Mouse (Mus musculus) kidney, postnatal 10 days (tissue): ENCODE measurements around the gene Cdc42ep1.
A peak's percentile ranks its signal among the peaks of the same experiment; 100 is the strongest.
"Not testable (repeated sequence)": the region's sequence is repeated elsewhere in the genome, so short reads cannot be mapped to it uniquely, and the experiment has no call there.

ENCODE experiments used
- DNase-seq: peaks from one replicate; pipeline ENCODE4 v3.0.0; 2021; ENCODE audit warnings: mixed read lengths

Gene Cdc42ep1

DNA sequence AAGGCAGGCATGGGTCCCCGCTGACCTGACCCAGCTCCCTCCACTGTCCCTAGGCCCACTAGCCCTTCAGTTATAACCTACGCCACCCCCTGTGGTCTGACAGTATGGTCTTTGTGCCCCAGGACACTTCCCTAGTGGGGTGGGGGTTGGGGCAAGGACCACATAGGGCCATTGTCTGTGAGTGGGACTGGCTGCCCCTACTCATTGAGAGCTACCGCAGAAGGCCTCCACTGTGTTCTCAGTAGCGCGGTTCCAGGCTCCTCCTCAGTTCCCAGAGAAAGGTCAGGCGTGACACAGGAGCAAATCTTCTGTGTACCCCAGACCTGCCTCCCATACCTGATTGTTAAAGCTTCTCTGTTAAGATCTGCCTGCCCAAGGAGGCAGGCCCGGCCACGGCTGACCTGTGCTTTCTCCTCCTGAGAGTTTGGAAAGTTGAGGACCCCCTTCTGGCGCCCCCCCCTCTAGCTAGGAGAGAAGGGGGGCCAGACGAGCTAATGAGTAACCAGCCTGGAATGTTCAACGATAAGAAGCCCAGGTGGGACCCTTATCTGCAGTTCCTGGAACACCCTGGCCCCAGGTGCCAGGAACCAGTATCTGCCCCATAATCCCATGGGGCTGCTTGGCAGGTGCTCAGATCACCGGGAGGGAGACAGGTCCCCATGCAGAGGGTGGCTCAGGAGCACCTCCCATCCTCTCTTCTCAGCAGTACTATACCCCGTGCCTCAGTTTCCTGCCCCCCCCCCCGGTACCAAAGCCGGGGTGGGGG lies 7.8 kb downstream of the Cdc42ep1 start:
- peak; percentile 37 for DNase-seq

DNA sequence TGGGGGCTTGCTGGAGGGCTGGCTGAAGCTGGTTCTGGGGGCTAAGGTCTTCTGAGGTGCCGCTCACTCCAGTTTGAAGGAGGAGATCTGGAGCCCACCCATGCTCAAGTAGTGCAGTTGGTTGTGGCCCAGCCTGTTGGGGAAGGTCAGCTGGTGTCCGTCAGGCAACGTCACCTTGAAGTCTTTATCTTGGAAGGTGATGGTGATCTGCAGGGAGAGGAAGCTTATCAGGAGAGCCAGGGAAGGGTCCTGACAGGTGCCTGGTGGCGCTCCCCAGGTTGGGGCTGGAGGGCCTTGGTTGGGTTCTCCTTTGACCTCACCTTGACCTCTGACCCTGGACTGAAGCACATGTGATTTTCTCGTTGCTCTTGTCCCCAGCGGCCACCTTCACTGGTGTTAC lies 8.5 kb downstream of the Cdc42ep1 start:
- peak; percentile 44 for DNase-seq

DNA sequence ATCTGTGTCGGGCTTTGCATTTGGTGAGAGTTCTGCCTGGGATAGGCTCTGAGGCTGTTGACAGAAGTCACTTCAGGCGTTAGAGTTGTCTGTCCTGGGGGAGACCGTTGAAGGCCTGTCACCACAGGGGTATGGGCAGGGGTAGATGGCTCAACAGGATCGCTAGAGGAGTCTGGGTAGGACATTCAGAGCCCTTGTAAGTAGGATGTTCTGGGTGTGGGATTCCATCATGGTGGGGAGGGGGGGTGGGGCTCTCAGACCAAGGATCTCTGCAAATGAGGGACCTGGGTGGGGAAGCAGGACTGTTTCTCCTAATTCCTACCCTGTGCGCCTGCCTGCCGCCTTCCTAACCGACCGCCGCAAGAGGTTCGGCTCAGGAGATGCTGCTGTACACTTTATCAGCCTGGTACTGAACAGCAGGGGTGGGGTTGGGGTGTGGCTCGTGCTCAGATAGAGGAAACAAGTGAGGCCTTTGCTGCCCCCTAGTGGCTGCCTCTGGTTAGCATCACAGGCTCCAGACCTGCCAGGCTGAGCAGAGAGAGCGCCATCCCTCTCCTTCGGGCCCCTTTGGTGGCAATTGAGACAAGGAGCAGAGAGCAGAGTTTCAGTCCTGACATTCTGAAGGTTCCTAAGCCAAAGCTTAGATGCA lies 9.2 kb downstream of the Cdc42ep1 start:
- DNase-seq = peak; percentile 96

DNA sequence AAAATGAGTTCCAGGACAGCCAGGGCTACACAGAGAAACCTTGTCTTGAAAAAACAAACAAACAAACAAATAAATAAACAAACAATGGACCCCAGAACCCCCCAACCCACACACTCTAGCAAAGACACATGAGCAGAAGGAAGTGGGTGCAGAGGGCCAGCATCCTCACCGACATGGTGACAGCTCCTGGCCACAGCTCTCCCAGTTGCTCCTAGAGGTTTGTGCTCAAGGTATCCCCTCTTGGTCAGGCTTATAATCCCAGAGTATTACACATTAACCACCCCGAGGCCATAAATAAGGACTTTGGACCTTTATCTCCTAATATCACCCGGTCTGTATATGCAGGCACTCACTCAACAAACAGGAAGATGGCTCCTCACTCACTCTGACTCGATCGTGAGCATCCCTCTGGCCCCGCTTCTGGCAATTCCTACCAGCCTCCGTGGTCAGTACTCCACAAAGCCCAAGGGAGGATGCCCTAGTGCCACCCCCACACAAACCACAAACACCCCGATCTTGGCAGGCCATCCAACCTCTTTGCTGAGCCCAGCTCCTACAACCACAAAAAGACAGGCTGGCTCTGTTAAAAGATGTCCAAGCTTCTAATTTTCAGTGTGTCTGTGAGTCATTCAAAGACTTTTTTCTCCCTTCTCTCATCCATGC lies 13.0 kb downstream of the Cdc42ep1 start, which contains the start of gene Lgals2:
Gene Lgals2, minus strand, starts transcription at position 227 of the 663 bp plus-strand sequence.
- peak; percentile 15 for DNase-seq

DNA sequence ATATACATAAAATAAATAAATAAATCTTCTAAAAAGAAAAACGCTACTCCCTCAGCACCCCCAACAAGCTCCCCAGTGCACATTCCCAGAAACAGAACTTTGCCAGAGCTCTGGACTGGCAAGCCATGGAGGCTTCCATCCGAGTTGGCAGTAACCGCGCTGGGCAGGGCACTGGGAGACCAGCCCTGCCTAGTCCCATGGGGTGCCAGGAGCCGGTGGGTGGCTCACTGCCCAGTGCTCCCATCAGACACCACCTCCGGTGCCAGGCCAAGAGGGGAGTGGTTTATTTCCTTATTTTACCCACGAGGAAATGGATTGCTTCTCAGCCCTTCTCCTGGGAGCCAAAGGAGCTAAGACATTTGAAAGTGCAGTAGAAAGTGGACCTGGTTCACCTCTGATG lies 14.6 kb downstream of the Cdc42ep1 start:
- peak; percentile 39 for DNase-seq

DNA sequence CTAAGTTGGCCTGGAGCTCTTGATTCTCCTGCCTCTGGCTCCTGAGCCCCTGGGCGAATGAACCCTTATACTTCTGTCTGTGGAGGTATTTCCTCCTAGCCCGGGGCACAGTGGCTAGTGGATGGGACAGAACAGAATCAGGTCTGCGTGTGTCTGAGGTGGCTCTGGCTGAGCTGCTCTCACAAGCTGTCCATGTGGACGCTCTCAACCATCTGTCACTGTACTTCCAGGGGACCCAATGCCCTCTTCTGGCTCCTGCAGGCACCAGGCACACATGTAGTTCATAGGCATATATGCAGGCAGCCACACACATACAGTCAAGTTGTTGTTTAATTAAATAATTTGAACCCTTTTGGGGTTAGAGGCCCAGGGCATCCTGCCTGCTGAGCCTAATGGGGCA lies 16.9 kb downstream of the Cdc42ep1 start:
- DNase-seq = no peak

DNA sequence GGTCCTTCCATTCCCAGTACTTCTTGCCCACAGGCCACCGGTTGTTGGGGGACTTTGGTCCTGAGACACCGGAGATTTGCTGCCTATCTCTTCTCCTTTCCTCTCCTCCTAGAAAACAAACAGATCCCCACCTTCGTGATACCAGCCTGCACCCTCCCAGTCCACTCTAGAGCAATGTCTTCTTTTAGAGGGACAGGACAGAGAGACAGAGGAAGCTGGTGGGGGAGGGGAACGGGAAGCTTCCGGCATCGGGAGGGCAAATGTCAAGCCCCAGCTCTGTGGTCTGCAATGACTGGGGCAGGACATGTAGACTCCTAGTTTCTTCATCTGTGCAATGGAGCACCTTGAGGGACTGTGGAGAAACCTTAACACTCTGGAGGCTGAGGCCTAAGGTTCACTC lies 17.3 kb downstream of the Cdc42ep1 start:
- peak; percentile 59 for DNase-seq

DNA sequence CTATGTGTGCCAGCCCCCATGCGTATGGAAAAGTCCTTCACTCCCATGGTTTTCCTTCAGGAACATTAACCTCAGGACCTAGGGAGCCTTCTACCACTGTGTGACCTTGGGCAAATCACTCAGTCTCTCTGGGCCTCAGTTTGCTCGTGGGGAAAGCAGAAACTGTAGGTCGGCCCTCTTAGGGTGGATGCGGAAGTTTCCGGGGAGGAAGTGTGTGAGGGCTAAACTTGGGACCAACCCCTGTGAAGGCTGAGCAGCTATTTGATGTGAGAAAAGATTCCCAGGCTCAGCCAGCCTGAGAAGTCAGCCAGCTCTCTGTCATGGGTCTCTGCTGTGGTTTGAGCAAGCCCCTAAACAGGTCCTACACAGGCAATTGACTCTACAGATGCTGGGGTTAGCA lies 19.9 kb downstream of the Cdc42ep1 start:
- DNase-seq = no peak

DNA sequence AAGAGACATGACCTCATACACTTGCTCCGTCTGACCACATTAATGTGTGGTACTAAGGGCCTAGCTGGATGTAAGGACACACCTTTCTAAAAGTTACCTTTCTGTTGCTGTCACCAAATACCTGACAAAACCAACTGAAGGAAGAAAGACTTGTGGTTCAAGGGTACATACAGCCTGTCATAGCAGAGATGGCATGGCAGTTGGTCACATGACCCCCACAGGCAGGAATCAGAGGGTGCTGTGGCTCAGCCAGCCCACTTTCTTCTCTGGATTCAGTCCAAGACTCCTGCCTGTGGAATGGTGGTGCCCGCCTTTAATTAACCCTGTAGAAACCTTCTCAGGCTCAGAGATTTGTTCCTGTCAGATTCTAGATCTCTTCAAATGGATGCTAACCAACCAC lies 20.7 kb downstream of the Cdc42ep1 start:
- no peak for DNase-seq

DNA sequence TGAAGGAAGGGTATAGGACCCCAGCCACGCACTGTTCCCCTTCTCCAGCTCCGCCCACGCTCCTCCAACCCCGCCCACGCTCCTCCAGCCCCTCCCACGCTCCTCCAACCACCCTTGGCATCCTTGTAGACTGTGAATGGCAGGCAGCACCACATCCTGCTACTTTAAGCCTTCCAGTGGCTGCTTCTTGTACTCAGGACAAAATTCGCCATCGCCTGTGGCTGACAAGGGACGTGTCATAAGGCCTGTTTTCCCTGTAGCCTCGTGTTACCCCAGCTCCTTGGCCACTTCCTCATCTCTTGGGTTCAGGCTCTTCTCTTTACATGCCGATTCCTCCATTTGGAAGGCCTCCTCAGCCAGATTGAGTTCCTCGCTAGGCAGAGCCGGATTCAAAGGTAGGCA lies 21.4 kb downstream of the Cdc42ep1 start:
- DNase-seq = peak; percentile 64

DNA sequence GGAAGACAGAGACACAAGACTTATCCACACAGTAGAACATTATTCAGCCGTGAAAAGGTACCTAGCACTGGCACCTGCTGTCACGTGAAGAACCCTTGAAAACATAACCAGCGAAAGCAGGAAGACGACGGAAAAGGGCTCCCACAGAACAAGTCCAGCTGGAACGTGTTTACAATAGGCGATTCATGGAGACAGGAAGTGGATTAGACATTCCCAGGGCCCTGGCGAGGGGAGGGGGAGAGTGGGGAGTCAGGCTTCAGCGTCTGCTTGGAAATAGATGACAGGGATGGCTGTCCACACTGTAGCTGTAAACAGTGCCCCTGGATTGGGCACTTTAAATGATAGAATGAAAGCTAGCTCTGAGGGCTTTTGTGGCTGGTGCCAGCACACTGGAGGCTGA lies 26.0 kb downstream of the Cdc42ep1 start:
- DNase-seq = peak; percentile 83

DNA sequence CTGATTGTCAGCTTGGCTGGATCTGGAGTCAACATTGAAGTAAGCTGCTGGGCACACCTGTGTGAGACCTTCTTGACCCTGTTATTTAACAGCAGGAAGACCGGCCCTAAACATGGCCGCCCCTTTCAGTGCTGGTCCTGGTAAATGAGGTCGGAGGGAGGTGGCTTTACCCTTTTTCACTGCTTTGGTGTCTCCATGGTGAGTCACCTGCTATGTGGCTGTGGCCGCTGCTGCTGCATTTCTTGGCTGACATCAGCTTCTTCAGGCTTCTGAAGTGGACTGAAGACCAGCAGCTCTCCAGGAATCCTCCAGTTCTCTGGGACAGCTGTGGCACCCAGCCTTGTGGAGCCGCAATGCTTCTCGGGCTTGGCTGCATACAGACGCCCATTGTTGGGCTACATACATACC lies 26.4 kb downstream of the Cdc42ep1 start:
- no peak for DNase-seq

DNA sequence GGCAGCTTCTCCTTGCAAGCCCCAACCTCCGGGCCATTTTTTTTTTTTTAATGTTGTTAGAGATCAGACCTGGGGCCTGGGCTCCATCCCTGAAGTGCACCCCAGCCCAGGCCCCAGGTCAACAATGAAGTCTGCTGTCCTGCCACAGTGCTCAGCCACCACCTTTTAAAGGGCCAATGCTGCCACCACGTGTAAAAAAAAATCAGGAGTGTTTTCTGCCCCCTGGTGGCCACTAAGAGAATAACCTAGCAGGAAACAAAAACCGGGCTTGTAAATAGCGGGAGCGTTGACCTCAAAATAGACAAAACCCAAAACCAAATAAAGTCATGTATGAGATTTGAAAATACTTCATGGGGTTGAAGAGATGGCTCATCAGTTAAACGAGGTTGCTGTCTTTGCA lies 27.4 kb downstream of the Cdc42ep1 start:
- DNase-seq = peak; percentile 72

DNA sequence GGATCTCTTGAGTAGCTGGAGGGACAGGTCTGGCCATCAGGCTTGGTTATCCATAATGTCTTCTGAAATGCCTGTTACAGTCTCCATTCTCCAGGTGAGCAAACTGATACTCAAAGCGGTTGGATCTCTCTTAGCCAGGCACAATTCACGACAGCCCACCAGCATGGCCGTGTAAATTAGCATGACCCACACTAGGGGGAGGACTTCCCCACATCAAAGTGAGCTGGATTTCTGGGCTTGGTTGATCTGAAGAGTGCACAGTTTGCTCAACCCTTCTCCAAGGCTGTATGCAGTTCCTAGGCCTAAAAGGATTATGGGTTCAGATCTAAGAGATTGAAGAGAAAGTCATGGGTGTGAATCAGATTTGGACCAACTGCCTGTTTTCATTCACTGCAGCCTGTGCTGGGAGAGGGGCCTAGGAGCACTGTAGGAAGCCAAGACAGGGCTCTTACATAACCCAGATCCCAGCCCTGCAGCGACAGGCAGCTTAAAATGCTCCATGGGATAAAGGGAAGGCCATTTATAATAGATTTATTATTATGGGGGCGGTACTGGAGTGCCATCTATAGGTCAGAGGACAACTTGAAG lies 29.7 kb downstream of the Cdc42ep1 start:
- no peak for DNase-seq

DNA sequence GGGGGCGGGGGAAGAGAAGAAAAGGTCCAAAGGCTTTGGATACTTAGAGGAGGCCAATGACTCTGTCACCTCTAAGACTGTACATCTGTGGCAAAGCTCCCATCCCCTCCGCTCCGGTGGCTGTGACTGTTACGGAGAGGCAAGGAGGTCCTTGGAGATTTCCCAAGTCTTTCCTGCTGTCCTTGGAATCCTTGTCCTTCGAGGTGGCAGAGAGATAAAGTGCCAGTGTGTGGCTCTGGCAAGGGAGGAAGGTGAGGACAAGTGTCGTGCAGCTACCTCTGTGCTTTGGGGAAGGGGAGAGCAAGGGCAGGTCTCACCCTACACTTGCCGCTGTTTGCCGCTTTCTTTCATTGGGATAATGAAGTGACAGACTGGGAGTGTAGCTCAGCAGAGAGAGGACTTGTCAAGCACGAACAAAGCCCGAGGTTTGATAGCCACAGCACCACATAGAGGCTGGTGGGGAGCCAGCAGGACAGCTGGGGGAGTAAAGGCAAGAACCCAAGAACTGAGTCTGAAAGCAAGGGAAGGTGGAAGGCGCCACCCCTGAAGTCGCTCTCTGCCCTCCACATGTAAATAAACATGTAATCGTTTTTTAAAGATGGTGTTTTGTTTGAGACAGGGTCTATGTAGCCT lies 31.5 kb downstream of the Cdc42ep1 start:
- DNase-seq = no peak

DNA sequence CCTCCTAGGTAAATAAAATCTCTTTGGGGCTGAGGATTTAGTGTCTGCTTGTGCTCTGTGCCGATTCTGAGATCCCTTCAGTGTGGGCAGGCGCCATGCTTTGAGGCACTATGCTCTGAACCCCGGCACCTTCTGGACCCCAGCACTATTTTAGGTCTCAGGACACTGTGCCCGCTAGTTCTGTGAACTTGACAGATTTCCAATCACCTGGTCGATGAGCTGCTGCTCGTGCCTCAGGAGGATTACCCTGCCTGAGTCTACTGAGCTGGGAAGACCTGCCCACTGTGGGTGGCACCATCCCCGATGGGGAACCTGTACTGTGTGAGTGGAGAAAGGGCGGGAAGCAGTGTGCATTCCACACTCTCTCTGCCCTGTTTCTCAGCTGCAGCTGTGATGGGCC lies 32.6 kb downstream of the Cdc42ep1 start:
- DNase-seq = no peak

DNA sequence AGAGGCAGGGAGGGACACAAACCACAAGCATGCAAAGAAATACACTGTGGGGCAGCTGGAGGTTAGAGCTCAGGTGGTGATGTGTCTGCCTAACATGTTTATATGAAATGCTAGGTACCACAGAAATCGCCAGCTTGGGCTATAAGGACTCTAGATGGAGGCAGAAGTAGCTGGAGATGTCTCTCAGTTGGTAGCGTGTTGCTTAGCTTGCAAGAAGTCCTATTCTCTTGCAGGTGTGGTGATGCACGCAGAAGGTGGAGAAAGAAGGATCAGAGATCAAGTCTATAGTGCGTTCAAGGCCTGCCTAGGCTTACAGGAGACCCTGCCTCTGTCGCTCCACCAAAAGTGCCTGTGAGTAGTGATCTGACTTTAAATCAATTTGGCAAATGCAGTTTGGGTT lies 33.1 kb downstream of the Cdc42ep1 start:
- no peak for DNase-seq

DNA sequence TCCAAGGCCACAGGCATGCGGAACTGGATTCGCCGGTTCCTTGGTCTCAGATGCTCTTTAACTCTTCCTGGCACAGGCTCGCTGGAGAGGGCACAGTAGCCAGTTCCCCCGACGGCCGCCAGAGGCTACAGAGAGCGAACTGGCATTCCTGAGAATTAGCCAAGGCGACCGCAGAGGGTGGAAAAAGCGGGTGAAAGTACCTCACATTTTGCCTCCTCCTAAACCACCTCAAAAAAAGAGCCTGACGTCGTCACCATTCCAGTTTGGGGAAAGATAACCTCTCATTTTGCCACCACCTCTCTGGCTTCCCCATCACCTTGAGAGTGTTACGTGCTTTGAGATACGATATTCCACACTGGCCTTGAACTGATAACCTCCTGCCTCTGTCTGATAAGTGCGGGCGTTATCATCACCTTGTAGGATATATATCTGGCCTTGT lies 33.9 kb downstream of the Cdc42ep1 start:
- DNase-seq = peak; percentile 93

DNA sequence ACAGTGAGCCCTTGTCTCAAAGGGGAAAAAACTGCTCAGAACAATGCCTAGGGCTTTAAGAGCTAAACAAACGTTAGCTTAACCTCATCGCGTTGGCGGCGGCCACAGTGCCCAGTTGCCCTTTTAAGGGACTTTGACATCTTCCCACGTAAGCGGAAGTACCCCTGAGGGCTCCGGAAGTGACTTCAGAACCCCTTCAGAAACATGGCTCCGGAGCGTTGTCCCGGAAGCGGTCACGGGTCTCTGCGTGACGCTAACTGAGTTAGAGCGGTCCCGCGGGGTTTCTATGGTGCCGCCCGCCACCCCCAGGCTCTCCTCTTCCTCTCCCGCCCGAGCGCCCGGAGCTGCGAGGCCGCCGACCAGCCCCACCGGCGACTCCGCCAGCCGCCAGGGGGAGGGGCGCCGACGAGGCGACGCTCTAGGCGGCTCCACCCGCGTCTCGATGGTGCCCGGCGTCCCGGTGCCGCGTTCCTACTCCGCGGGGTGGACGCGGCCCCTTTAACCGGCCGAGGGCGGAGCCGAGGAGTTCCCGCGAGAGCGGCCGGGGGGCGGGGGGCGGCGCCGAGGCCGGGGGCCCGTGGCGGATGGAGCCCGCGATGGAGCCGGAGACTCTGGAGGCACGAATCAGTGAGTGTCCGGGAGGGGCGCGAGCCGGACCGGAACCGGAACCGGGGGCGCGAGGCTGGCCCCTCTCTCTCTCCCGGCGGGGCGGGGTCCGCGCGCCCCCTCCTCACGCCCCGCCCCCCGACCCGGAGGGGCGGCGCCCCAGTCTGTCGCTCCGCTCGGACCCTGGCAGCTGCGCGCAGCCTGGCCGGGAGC lies 34.8 kb downstream of the Cdc42ep1 start, which contains the start of gene Gga1:
Gene Gga1, plus strand, starts transcription at position 200 of the 819 bp plus-strand sequence.
- DNase-seq = peak; percentile 97

DNA sequence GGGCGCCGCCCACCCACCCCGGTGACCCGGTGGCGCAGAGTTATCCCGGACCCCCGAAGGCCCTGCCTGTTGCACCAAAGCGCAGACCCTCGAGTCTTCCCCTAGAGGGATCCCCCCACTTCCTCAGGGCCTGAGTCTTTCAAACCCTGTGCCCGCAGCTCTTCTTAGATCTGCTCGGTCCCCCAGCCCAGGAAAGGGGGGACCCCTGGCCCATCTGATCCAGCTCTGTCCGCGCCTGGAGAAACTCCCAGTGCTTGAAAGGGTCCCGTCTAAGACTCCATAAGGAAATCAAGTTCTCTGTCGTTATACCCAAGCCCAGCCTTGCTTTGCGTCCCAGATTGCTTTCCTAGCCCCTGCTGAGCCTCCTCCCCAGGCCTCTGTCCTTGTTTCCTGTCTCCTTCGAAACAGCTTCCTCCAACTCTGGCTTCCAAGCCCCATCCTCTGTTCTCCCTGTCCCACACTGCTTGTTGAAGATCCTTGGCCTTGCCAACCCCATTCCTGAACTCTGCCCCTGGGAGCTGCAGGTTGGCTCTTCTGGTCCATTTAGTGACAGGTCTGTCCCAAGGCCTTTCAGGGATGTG lies 35.5 kb downstream of the Cdc42ep1 start:
- no peak for DNase-seq

DNA sequence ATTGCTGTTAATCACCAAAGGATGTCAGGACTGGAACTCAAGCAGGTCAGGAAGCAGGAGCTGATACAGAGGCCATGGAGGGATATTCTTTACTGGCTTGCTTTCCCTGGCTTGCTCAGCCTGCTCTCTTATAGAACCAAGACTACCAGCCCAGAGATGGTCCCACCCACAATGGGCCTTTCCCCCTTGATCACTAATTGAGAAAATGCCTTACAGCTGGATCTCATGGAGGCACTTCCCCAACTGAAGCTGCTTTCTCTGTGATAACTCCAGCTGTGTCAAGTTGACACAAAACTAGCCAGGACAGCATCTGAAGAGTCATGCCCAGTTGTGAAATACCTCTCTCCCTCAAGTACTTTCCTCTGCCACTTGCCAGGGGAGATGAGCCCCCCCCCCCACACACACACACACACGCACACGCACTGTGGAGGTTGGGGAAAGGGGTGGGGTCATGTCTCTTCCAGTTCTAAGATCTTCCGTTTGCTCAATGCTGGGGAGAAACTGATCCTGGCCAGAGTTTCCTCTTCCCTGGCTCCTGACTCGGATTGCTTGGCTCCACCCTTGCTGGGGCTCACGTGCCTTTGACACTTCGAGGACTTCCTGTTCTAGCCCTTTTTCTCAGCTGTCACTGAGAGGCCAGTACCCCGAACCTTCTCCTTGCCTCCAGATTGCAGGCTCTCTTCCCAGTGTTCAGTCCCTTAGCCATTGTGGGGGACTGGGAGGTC lies 36.5 kb downstream of the Cdc42ep1 start:
- not testable (repeated sequence) for DNase-seq
